Mouse (Mus musculus) limb, embryonic 12.5 days (tissue): ENCODE data around the gene Dtx3. TPM values are rescaled to one million over a fixed set of nuclear protein-coding genes. Genes with fewer than 3 reads are reported as not detected.
A peak's percentile ranks its signal among the peaks of the same experiment; 100 is the strongest.

Source experiments
- ATAC-seq: fragments of 200-750 bp; cut with Nextera tagmentation; 2 replicates; pipeline ENCODE4 v1.8.0; 2017; ENCODE audit warnings: low read depth, moderate TSS enrichment; ENCODE audit not compliant: insufficient number of reproducible peaks, insufficient read depth, low FRiP score, low TSS enrichment
- H3K27ac ChIP-seq: fragments of 300-500 bp; sonication (generic); 2 replicates; pipeline ENCODE4 v1.5.1; 2016; ENCODE audit warnings: mild to moderate bottlenecking, moderate library complexity
- H3K27me3 ChIP-seq: fragments of 300-500 bp; sonication (generic); 2 replicates; pipeline ENCODE4 v1.6.1; 2016; ENCODE audit warnings: mild to moderate bottlenecking, moderate library complexity
- H3K36me3 ChIP-seq: fragments of 300-500 bp; sonication (generic); 2 replicates; pipeline ENCODE4 v1.6.1; 2016; ENCODE audit warnings: mild to moderate bottlenecking, moderate library complexity
- H3K4me1 ChIP-seq: fragments of 300-500 bp; sonication (generic); replicated peaks from 2 replicates; pipeline ENCODE4 v1.6.1; 2016
- H3K4me2 ChIP-seq: fragments of 300-500 bp; sonication (generic); 2 replicates; pipeline ENCODE4 v1.6.1; 2016; ENCODE audit warnings: mild to moderate bottlenecking, moderate library complexity
- H3K4me3 ChIP-seq: fragments of 300-500 bp; sonication (generic); replicated peaks from 2 replicates; pipeline ENCODE4 v1.5.1; 2016; ENCODE audit warnings: mild to moderate bottlenecking
- H3K9ac ChIP-seq: fragments of 300-500 bp; sonication (generic); replicated peaks from 2 replicates; pipeline ENCODE4 v1.6.1; 2016; ENCODE audit warnings: mild to moderate bottlenecking, moderate library complexity
- H3K9me3 ChIP-seq: fragments of 300-500 bp; sonication (generic); 2 replicates; pipeline ENCODE4 v1.6.1; 2016; ENCODE audit warnings: mild to moderate bottlenecking, moderate library complexity
- WGBS: fragments of 180-500 bp; shearing (Covaris S2); methylation state at CpG from one replicate; pipeline ENCODE4 v1.1.7; 2016; 5-methylcytosine and 5-hydroxymethylcytosine counted together
- polyA plus RNA-seq: library from polyadenylated mRNA; unstranded; fragments of >200 nt; fragmentation: Nextera tagmentation; extraction: Ambion mirVana; gene quantifications from 2 replicates; pipeline ENCODE4 v1.2.1, GENCODE M21; 2016

Dtx3 gene
- polyA plus RNA-seq, 1 experiment from 2014 or later = 150 TPM

DNA sequence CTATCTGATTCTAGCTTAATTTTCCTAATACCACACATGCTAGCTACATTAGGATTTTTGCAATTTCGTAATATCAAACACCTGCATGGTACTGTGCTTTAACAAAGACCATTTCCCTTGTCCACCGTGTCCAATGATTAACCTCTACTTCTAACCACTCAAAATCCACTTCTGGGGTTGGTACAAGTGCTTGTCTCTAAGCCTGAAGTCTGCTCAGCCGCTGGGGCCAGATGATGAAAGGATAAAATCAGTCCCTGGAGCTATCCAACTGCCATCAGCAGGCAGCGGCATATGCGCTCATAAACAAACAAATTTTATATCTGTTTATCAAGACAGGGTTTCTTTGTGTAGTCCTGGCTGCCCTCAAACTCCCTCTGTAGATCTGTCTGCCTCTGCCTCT, 9.1 kb upstream of the Dtx3 start:
- Histone ChIP-seq H3K27me3 (no peaks in the 10 kb centered on the region), H3K4me3 (no peak overlapping the region), H3K9ac (no peak overlapping the region), H3K9me3 (no peaks in the 10 kb centered on the region), H3K36me3 (peaks cover 84% of the 10 kb centered on the region), H3K4me1 (no peaks in the 10 kb centered on the region), H3K4me2 (no peak overlapping the region), H3K27ac (no peak overlapping the region)
- ATAC-seq = no peak
- WGBS = 93% methylated on average over 5 of the region's 5 CpGs

DNA sequence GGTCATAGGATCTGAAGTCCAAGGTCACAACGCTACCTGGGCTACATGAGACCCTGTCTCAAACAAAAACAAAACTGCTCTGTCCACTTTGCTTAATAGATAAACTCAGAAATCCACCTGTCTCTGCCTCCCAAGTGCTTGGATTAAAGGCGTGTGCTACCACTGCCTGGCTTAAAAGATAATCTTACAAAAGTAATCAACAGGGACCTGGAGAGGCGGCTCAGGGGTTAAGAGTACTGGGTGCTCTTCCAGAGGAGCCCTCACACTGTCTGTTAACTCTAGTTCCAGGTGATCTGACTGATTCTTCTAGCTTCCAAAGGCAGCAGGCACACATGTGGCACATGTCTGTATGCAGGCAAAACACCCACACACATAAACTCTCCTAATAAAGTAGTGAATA, 7.6 kb upstream of the Dtx3 start:
- no peak overlapping the region for H3K27ac ChIP-seq
- H3K9ac ChIP-seq = no peak overlapping the region
- no peak overlapping the region for H3K4me3 ChIP-seq
- H3K4me1 ChIP-seq = no peaks in the 10 kb centered on the region
- 91% methylated on average over 3 of the region's 3 CpGs for WGBS
- no peaks in the 10 kb centered on the region for H3K27me3 ChIP-seq
- H3K36me3 ChIP-seq = peaks cover 91% of the 10 kb centered on the region
- H3K4me2 ChIP-seq = no peak overlapping the region
- no peaks in the 10 kb centered on the region for H3K9me3 ChIP-seq
- ATAC-seq = no peak

DNA sequence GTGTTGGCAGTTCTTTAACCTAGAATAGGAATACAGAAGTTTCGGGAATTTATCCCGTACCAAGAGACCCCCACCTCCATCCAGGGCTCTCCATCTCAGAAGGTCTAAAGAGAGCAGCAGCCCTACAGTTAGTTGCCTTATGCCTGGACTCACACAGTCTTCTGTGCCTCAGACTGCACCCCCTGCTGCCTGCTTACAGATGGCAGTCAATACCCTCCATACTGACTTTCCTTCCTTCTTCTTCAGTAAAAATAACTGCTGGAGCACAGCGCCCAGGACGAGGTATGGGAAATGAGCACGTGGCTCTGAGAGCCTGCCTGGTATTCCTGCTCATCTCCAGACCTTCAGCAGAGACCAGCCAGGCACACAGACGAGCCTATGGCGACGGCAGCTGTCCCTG, 4.8 kb upstream of the Dtx3 start:
- H3K27ac ChIP-seq = no peak overlapping the region
- no peaks in the 10 kb centered on the region for H3K27me3 ChIP-seq
- no peak overlapping the region for H3K4me3 ChIP-seq
- peaks cover 11% of the 10 kb centered on the region; the same call in 1 of the 2 replicates for H3K4me1 ChIP-seq
- 85% methylated on average over 8 of the region's 8 CpGs for WGBS
- no peak overlapping the region for H3K9ac ChIP-seq
- peaks cover 71% of the 10 kb centered on the region for H3K36me3 ChIP-seq
- no peaks in the 10 kb centered on the region for H3K9me3 ChIP-seq
- no peak for ATAC-seq
- no peak overlapping the region for H3K4me2 ChIP-seq

DNA sequence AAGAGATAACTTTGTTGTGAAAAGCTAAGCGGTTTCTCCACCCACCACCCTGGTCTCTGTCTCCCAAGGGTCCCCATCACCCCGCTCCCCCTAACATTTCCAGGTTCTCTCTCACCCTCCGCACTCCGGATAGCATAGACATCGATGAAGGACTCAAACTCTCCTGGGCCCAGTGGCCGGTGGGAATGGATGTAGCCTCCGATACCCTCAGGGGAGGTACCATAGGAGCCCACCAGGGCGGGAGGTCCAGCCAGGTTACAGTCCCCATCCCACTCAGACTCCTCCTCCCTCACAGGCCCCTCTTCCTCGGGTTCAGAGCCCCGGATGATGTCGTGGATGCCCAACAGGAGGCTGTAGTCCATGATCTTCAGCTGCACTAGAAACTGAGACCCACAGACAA, 3.9 kb upstream of the Dtx3 start:
- no peaks in the 10 kb centered on the region for H3K9me3 ChIP-seq
- H3K4me3 ChIP-seq = no peak overlapping the region
- no peak overlapping the region for H3K27ac ChIP-seq
- peaks cover 63% of the 10 kb centered on the region for H3K36me3 ChIP-seq
- H3K27me3 ChIP-seq = no peaks in the 10 kb centered on the region
- no peak overlapping the region for H3K9ac ChIP-seq
- peaks cover 16% of the 10 kb centered on the region for H3K4me1 ChIP-seq
- no peak overlapping the region for H3K4me2 ChIP-seq
- ATAC-seq = no peak
- WGBS = 83% methylated on average over 11 of the region's 11 CpGs

DNA sequence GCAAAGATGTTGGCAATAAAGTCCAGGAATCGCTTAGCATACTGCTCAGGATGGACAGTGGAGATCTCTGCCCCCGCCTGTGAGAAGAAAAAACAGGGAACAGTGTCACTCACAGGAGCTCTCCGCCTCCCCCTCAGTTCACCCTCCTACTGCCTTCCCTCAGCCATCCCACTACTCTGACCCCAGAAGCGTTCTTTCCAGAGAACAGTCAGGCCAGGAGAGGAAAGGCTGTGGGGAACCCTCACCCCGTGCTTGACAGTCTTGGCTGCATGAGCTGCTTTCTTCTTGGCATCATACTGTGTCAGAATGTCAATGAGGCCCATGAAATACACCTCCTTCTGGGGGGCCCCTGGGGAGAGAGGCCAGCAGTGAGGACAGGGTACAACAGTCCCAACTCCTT, 3.5 kb upstream of the Dtx3 start:
- WGBS = 71% methylated on average over 5 of the region's 5 CpGs
- ATAC-seq = no peak
- no peak overlapping the region for H3K4me3 ChIP-seq
- 0 out of 2 replicates have a peak overlapping the region, but pooled peaks have one; percentile 18 for H3K9ac ChIP-seq
- H3K4me2 ChIP-seq = no peak overlapping the region
- no peak overlapping the region for H3K27ac ChIP-seq
- H3K27me3 ChIP-seq = no peaks in the 10 kb centered on the region
- H3K36me3 ChIP-seq = peaks cover 59% of the 10 kb centered on the region
- H3K4me1 ChIP-seq = peaks cover 20% of the 10 kb centered on the region
- H3K9me3 ChIP-seq = no peaks in the 10 kb centered on the region

DNA sequence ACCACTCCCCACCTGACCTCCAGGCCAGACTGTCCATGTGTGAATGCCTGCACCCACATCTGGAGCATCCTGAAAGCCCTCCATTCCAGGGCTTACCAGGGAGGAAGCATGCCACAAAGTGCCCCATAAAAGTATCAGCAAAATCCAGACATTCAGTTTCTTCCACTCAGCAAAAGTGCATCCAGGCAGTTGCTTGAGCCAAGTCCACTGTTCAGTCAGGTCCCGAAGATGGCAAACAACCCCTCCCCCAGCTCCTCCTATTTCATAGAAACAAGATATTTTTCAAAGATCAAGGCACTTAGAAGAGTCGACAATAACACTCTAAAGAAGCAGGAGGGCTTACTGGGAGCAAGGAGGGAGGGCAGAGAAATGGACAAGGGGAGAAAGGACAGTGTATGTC, 3.0 kb upstream of the Dtx3 start:
- Histone ChIP-seq H3K9me3 (no peaks in the 10 kb centered on the region), H3K4me1 (peaks cover 20% of the 10 kb centered on the region), H3K4me2 (no peak overlapping the region), H3K9ac (0 out of 2 replicates have a peak overlapping the region, but pooled peaks have one; percentile 18), H3K27me3 (no peaks in the 10 kb centered on the region), H3K36me3 (peaks cover 55% of the 10 kb centered on the region), H3K4me3 (no peak overlapping the region), H3K27ac (no peak overlapping the region)
- 69% methylated on average over 2 of the region's 2 CpGs for WGBS
- ATAC-seq = no peak

DNA sequence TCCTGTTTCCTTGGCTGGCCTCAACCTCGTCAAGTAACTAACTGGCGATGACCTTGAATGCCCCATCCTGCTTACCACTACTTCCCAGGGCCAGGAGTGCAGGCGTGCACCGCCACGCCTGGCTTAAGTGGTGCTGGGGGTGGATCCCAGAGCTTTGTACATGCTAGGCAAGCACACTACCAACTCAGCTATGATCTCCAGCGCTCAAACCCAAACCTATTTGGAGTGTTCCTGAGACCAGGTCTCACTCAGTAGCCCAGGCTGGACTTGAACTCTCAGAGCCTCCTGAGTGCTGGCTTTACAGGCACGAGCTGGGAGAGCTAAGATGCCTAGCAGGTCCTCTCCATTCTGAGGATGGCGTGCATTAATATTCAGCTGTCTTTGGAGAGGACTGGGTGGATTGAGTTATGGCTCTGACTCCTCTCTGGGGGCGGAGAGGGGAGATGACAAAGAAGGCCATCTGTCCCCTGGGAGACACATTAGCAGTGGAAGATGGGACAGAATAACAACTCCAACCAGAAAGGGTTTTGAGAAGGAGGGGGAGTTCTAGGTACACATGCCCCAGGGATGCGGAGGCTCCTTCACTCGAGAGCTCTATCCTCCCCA, 2.1 kb upstream of the Dtx3 start:
- peaks cover 54% of the 10 kb centered on the region for H3K36me3 ChIP-seq
- H3K4me3 ChIP-seq = no peak overlapping the region

DNA sequence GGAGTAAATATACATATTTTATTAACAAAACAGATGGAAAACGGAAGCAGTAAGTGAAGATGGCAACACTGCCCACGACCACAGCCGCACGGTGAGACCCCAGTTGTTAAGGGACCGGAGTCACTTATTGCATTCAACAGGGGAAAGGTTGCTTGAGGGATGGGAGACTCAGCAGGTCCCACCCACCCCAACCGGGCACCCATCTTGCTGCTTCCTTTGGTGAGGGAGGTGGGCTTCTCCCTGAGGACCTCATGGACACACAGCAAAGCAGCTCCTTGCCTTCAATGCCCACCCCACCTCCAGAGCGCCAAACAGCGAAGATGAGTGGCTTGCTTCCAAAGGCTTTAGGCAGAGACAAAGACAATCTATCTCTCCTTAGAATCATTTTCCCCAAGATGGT, 1.6 kb upstream of the Dtx3 start:
- Histone ChIP-seq H3K36me3 (peaks cover 54% of the 10 kb centered on the region), H3K9ac (no peak overlapping the region), H3K9me3 (no peaks in the 10 kb centered on the region), H3K27me3 (no peaks in the 10 kb centered on the region), H3K4me1 (peaks cover 30% of the 10 kb centered on the region), H3K4me2 (no peak overlapping the region), H3K27ac (peak overlapping the region; percentile 30; the same call in 1 of the 2 replicates), H3K4me3 (no peak overlapping the region)
- no peak for ATAC-seq
- 91% methylated on average over 8 of the region's 8 CpGs for WGBS

More for the DNA sequence above, 2.1 kb upstream of the Dtx3 start:
- no peak overlapping the region for H3K4me2 ChIP-seq
- H3K4me1 ChIP-seq = peaks cover 27% of the 10 kb centered on the region
- ATAC-seq = no peak
- no peaks in the 10 kb centered on the region for H3K9me3 ChIP-seq
- no peaks in the 10 kb centered on the region for H3K27me3 ChIP-seq
- H3K9ac ChIP-seq = no peak overlapping the region
- 92% methylated on average over 11 of the region's 11 CpGs for WGBS
- no peak overlapping the region for H3K27ac ChIP-seq

DNA sequence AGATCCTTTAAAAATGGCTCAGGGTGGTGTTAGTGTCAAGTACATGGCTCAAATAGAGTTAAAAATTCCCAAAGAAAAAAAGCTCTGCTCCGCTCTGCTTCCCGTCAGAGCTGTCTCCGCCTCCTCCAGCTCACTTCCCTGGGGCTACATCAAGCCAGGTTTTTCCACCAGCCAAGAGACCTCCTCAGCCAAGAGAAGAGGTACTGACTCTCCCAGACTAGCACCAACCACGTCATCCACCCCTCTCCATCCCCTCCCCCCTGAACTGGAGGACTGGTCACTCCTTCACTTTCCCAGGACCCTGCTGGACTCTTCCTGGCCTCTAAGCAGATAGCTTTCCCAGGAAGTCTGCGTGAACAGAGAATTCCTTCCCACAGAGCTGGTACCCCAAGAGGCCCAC, 864 bp upstream of the Dtx3 start:
- Histone ChIP-seq H3K4me1 (peaks cover 30% of the 10 kb centered on the region), H3K9ac (peak overlapping the region; percentile 92)

DNA sequence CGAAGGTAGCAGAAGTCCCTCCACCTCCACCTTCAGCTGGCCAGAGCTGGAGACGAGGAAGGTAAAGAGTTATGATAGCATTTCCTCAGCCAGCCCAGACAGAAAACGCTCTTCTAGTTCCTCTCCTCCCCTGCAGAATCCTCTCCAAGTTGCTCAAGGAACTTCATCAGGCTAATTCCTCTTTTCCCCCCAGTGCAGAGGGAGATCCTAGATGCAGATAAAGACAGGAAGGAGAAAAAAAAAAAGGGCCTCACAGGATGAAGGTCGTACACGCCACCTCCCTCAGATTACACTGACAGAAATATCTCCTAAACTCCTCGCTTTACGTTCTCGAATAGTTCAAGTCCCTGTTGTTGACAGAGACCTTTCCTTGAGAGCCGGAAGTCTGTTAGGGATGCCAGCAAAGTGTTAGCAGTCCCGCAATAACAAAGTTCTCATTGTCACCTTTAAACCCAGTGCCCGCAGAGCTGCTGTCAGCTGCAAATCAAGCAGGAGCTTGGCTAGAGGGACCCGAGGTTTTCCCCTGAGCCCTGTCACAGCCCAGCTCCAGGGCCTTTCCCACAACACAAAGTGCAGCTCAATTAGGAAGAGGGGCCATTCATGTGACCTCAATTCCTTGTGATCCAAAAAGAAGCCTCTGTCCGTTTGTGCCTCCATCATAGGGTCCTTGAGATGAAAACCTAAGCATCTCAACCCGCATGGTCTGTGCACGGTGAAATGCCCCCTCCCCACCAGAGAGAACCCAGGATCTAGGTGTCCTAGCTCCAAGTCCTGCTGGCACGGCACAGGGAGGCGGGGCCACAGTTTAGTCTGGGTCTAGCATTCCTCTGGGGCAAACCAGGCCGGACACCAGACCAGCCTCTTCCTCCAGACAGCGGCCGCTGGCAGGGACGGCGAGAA, 850 bp downstream of the Dtx3 start:
- Histone ChIP-seq H3K4me2 (peak overlapping the region; percentile 89), H3K9me3 (no peaks in the 10 kb centered on the region), H3K27ac (peak overlapping the region; percentile 94), H3K4me3 (peak overlapping the region; percentile 96), H3K36me3 (peaks cover 54% of the 10 kb centered on the region), H3K4me1 (peaks cover 44% of the 10 kb centered on the region), H3K9ac (peak overlapping the region; percentile 92), H3K27me3 (no peaks in the 10 kb centered on the region)
- 0 out of 2 replicates have a peak, but pooled peaks have one; percentile 4 for ATAC-seq
- 15% methylated on average over 22 of the region's 22 CpGs for WGBS

More for the DNA sequence above, 864 bp upstream of the Dtx3 start:
- peaks cover 55% of the 10 kb centered on the region for H3K36me3 ChIP-seq
- peak overlapping the region; percentile 94 for H3K27ac ChIP-seq
- H3K27me3 ChIP-seq = no peaks in the 10 kb centered on the region
- peak; percentile 68 for ATAC-seq
- 2% methylated on average over 5 of the region's 5 CpGs for WGBS
- peak overlapping the region; percentile 89 for H3K4me2 ChIP-seq
- H3K9me3 ChIP-seq = no peaks in the 10 kb centered on the region
- H3K4me3 ChIP-seq = peak overlapping the region; percentile 96

DNA sequence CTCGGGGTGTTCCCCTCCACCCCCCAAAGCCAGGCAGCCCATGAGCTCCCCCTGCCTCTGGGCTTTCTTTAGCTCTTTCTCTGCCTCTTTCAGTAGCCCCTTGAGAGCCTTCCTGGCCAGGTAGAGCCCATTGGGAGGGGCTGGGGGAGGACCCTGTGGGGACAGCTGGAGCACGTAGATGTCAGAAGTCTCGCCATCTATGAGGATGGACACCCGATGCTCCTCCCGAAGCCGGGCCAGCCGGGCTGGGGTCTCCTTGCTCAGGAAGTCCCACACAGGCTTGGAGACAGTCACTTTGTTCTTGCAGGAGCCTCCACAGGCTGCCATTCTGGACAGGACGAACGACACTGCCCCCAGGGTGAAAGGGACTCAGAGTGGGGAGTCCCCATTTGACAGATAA, 2.5 kb downstream of the Dtx3 start:
- H3K4me3 ChIP-seq = no peak overlapping the region
- 0 out of 2 replicates have a peak overlapping the region, but pooled peaks have one; percentile 44 for H3K9ac ChIP-seq

More for the DNA sequence above, 2.5 kb downstream of the Dtx3 start:
- no peak overlapping the region for H3K4me2 ChIP-seq
- 78% methylated on average over 9 of the region's 9 CpGs for WGBS
- no peak for ATAC-seq
- no peaks in the 10 kb centered on the region for H3K27me3 ChIP-seq
- H3K27ac ChIP-seq = no peak overlapping the region
- peaks cover 54% of the 10 kb centered on the region for H3K4me1 ChIP-seq
- no peaks in the 10 kb centered on the region for H3K9me3 ChIP-seq
- H3K36me3 ChIP-seq = peaks cover 37% of the 10 kb centered on the region
